Mouse (Mus musculus) liver, postnatal 0 days (tissue): ENCODE data around the gene Pard3.

Experiments
- CTCF ChIP-seq: sonication (generic); IDR thresholded peaks from 2 replicates; pipeline ENCODE4 v1.5.1; 2016; ENCODE audit warnings: antibody characterized with exemption, low read depth
- EP300 ChIP-seq: IDR thresholded peaks from 2 replicates; pipeline ENCODE4 v1.6.1; 2016; ENCODE audit warnings: antibody characterized with exemption, low read depth, mild to moderate bottlenecking

GRCm38 (mm10) chr8:127335216-127335615 is 271.5 kb downstream of the Pard3 start:
- no peak for TF ChIP-seq CTCF
- TF ChIP-seq EP300, result no peak
